Mouse (Mus musculus): Measurements from ENCODE around the gene Nckap5. TPM values are rescaled to one million over a fixed set of nuclear protein-coding genes. Genes with fewer than 3 reads are reported as not detected.

Gene Nckap5
- polyA plus RNA-seq, 1 experiment = not detected

- H3K4me3 ChIP-seq (ENCODE audit: insufficient read depth, poor library complexity, severe bottlenecking) = no peak overlapping the region
- no peaks in the 10 kb centered on the region for H3K79me3 ChIP-seq (ENCODE audit: low read depth)
- H3ac ChIP-seq (ENCODE audit: control insufficient read depth, insufficient read length, low read depth) = no peak overlapping the region
- no peak for TF ChIP-seq CTCF (IDR thresholded peaks at IDR 0.05; ENCODE audit: control insufficient read depth, insufficient read depth, insufficient read length)
- no peak for TF ChIP-seq MYOG (IDR thresholded peaks at IDR 0.05; ENCODE audit: control insufficient read depth, extremely low read depth, insufficient read length)
- TF ChIP-seq USF1 (IDR thresholded peaks at IDR 0.05; ENCODE audit: low read depth) = no peak
- no peak for TF ChIP-seq FOSL1 (IDR thresholded peaks at IDR 0.05; ENCODE audit: insufficient read depth, low read length, poor library complexity, severe bottlenecking)
- no peak for TF ChIP-seq MAX (IDR thresholded peaks at IDR 0.05)
- no peak for TF ChIP-seq MYOD1 (IDR thresholded peaks at IDR 0.05; ENCODE audit: control insufficient read depth, insufficient read length, low read depth)
- no peak for TF ChIP-seq CEBPB (IDR thresholded peaks at IDR 0.05; ENCODE audit: low read depth)
- H3K79me2 ChIP-seq (ENCODE audit: control insufficient read depth, insufficient read depth) = no peaks in the 10 kb centered on the region
- no peaks in the 10 kb centered on the region for H3K27me3 ChIP-seq (ENCODE audit: control insufficient read depth, insufficient read depth, insufficient read length)
- H3K36me3 ChIP-seq (ENCODE audit: control insufficient read depth, insufficient read depth) = no peaks in the 10 kb centered on the region
Observed at GRCm38 (mm10) chr1:126484664-126485087, 345.9 kb downstream of the Nckap5 start.

- TF ChIP-seq MAX (IDR thresholded peaks at IDR 0.05) (no peak), CTCF (IDR thresholded peaks at IDR 0.05; ENCODE audit: control insufficient read depth, insufficient read depth, insufficient read length) (no peak), FOSL1 (IDR thresholded peaks at IDR 0.05; ENCODE audit: insufficient read depth, low read length, poor library complexity, severe bottlenecking) (no peak), MYOD1 (IDR thresholded peaks at IDR 0.05; ENCODE audit: control insufficient read depth, insufficient read length, low read depth) (no peak), CEBPB (IDR thresholded peaks at IDR 0.05; ENCODE audit: low read depth) (no peak), MYOG (IDR thresholded peaks at IDR 0.05; ENCODE audit: control insufficient read depth, extremely low read depth, insufficient read length) (no peak), USF1 (IDR thresholded peaks at IDR 0.05; ENCODE audit: low read depth) (no peak)
- Histone ChIP-seq H3K79me2 (ENCODE audit: control insufficient read depth, insufficient read depth) (no peaks in the 10 kb centered on the region), H3K27me3 (ENCODE audit: control insufficient read depth, insufficient read depth, insufficient read length) (no peaks in the 10 kb centered on the region), H3K79me3 (ENCODE audit: low read depth) (no peaks in the 10 kb centered on the region), H3ac (ENCODE audit: control insufficient read depth, insufficient read length, low read depth) (no peak overlapping the region), H3K4me3 (ENCODE audit: insufficient read depth, poor library complexity, severe bottlenecking) (no peak overlapping the region), H3K36me3 (ENCODE audit: control insufficient read depth, insufficient read depth) (no peaks in the 10 kb centered on the region)
Observed at GRCm38 (mm10) chr1:126483665-126484064, 346.9 kb downstream of the Nckap5 start.

DNA sequence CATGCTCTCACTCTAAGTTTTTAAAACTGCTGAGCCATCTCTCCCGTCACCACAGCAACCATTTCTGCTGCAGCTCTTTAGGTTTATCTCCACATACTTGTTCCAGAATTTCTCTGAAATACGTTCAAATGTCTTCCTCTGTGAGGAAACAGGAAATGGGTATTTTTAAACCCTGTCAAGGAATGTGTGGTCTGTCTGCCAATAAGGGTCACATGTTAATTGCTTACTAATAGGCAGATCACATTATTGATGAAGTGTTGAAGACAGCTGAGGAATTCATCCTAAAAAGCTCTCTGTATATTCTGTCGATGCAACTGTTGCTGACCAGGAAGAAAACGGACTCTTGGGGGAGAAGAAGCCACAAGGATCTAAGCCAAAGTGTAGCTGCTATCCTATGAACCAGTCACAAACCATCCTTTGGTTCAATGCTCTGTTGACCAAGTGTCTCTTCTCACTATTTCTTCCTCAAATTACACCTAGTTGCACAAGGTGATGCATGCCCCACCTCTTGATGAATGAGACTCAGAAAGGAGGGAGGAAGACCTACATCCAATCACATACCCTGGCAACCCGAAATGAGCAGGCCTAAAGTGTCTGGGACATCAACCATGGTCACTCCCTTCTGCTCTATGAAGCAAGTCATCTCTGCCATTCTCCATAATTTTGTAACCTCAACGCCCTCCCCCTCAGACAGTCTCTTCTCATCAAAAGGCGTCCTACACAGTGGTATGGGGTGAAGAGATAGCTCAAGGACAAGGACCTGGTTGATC lies 349.0 kb downstream of the Nckap5 start:
- Histone ChIP-seq H3ac (ENCODE audit: control insufficient read depth, insufficient read length, low read depth) (no peak overlapping the region), H3K79me3 (ENCODE audit: low read depth) (no peaks in the 10 kb centered on the region), H3K4me3 (ENCODE audit: insufficient read depth, poor library complexity, severe bottlenecking) (no peak overlapping the region), H3K79me2 (ENCODE audit: control insufficient read depth, insufficient read depth) (no peaks in the 10 kb centered on the region), H3K27me3 (ENCODE audit: control insufficient read depth, insufficient read depth, insufficient read length) (no peaks in the 10 kb centered on the region), H3K36me3 (ENCODE audit: control insufficient read depth, insufficient read depth) (no peaks in the 10 kb centered on the region)
- TF ChIP-seq MAX (IDR thresholded peaks at IDR 0.05) (no peak), FOSL1 (IDR thresholded peaks at IDR 0.05; ENCODE audit: insufficient read depth, low read length, poor library complexity, severe bottlenecking) (no peak), USF1 (IDR thresholded peaks at IDR 0.05; ENCODE audit: low read depth) (no peak), CEBPB (IDR thresholded peaks at IDR 0.05; ENCODE audit: low read depth) (no peak), CTCF (IDR thresholded peaks at IDR 0.05; ENCODE audit: control insufficient read depth, insufficient read depth, insufficient read length) (no peak), MYOG (IDR thresholded peaks at IDR 0.05; ENCODE audit: control insufficient read depth, extremely low read depth, insufficient read length) (no peak), MYOD1 (IDR thresholded peaks at IDR 0.05; ENCODE audit: control insufficient read depth, insufficient read length, low read depth) (no peak)

DNA sequence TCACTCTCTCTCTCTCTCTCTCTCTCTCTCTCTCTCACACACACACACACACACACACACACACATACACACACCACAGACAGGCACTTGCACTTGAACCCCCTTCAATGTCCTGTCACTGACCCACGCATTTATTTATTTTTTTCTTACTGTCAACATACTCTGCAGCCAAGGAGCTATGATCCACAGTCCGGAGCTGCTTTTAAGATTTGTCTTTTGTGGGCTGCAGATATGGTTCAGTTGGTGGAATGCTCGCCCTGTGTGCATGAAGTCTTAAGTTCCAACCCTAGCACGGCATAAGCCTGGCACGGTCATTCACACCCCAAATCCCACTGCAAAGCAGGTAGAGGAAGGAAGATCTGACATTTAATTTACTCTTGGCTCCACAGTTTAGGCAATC lies 357.6 kb downstream of the Nckap5 start:
- no peak overlapping the region for H3ac ChIP-seq (ENCODE audit: control insufficient read depth, insufficient read length, low read depth)
- H3K27me3 ChIP-seq (ENCODE audit: control insufficient read depth, insufficient read depth, insufficient read length) = no peaks in the 10 kb centered on the region
- no peaks in the 10 kb centered on the region for H3K36me3 ChIP-seq (ENCODE audit: control insufficient read depth, insufficient read depth)
- TF ChIP-seq MAX (IDR thresholded peaks at IDR 0.05) = no peak
- TF ChIP-seq MYOD1 (IDR thresholded peaks at IDR 0.05; ENCODE audit: control insufficient read depth, insufficient read length, low read depth) = no peak
- no peak overlapping the region for H3K4me3 ChIP-seq (ENCODE audit: insufficient read depth, poor library complexity, severe bottlenecking)
- H3K79me2 ChIP-seq (ENCODE audit: control insufficient read depth, insufficient read depth) = no peaks in the 10 kb centered on the region
- H3K79me3 ChIP-seq (ENCODE audit: low read depth) = no peaks in the 10 kb centered on the region

- H3K36me3 ChIP-seq (ENCODE audit: control insufficient read depth, insufficient read depth) = no peaks in the 10 kb centered on the region
- H3K79me3 ChIP-seq (ENCODE audit: low read depth) = no peaks in the 10 kb centered on the region
- H3K79me2 ChIP-seq (ENCODE audit: control insufficient read depth, insufficient read depth) = no peaks in the 10 kb centered on the region
- H3ac ChIP-seq (ENCODE audit: control insufficient read depth, insufficient read length, low read depth) = no peak overlapping the region
- H3K4me3 ChIP-seq (ENCODE audit: insufficient read depth, poor library complexity, severe bottlenecking) = no peak overlapping the region
- TF ChIP-seq MYOG (IDR thresholded peaks at IDR 0.05; ENCODE audit: control insufficient read depth, extremely low read depth, insufficient read length) (no peak), USF1 (IDR thresholded peaks at IDR 0.05; ENCODE audit: low read depth) (no peak), FOSL1 (IDR thresholded peaks at IDR 0.05; ENCODE audit: insufficient read depth, low read length, poor library complexity, severe bottlenecking) (no peak), MAX (IDR thresholded peaks at IDR 0.05) (no peak), MYOD1 (IDR thresholded peaks at IDR 0.05; ENCODE audit: control insufficient read depth, insufficient read length, low read depth) (no peak), CEBPB (IDR thresholded peaks at IDR 0.05; ENCODE audit: low read depth) (no peak), CTCF (IDR thresholded peaks at IDR 0.05; ENCODE audit: control insufficient read depth, insufficient read depth, insufficient read length) (no peak)
- H3K27me3 ChIP-seq (ENCODE audit: control insufficient read depth, insufficient read depth, insufficient read length) = no peaks in the 10 kb centered on the region
Observed at GRCm38 (mm10) chr1:126471419-126471818, 359.2 kb downstream of the Nckap5 start.

DNA sequence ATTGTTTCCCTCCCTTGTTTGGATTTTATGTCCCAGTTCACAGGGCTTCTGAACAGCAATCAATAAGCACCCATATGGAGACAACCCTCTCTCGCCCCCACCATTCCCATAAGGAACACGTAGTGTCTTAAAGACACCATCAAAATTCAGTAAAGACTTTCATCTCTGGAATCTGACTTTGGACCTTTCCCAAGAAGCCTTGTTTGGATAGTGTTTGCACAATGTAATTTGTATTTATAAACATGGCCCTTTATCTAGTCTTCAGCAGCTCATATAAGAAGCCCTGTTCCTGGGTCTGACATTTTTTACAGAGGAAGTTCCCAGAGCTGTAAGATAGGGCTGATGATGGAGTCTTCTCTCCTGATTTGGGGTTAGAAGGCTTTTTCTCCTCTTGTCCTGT lies 359.7 kb downstream of the Nckap5 start:
- H3ac ChIP-seq (ENCODE audit: control insufficient read depth, insufficient read length, low read depth) = no peak overlapping the region

More for the DNA sequence above, 359.7 kb downstream of the Nckap5 start:
- H3K36me3 ChIP-seq (ENCODE audit: control insufficient read depth, insufficient read depth) = no peaks in the 10 kb centered on the region
- no peaks in the 10 kb centered on the region for H3K27me3 ChIP-seq (ENCODE audit: control insufficient read depth, insufficient read depth, insufficient read length)
- H3K79me3 ChIP-seq (ENCODE audit: low read depth) = no peaks in the 10 kb centered on the region
- H3K4me3 ChIP-seq (ENCODE audit: insufficient read depth, poor library complexity, severe bottlenecking) = no peak overlapping the region
- TF ChIP-seq MYOD1 (IDR thresholded peaks at IDR 0.05; ENCODE audit: control insufficient read depth, insufficient read length, low read depth) = no peak
- TF ChIP-seq USF1 (IDR thresholded peaks at IDR 0.05; ENCODE audit: low read depth) = no peak
- TF ChIP-seq MAX (IDR thresholded peaks at IDR 0.05) = no peak
- no peak for TF ChIP-seq FOSL1 (IDR thresholded peaks at IDR 0.05; ENCODE audit: insufficient read depth, low read length, poor library complexity, severe bottlenecking)
- TF ChIP-seq CTCF (IDR thresholded peaks at IDR 0.05; ENCODE audit: control insufficient read depth, insufficient read depth, insufficient read length) = no peak
- TF ChIP-seq MYOG (IDR thresholded peaks at IDR 0.05; ENCODE audit: control insufficient read depth, extremely low read depth, insufficient read length) = no peak
- TF ChIP-seq CEBPB (IDR thresholded peaks at IDR 0.05; ENCODE audit: low read depth) = no peak
- H3K79me2 ChIP-seq (ENCODE audit: control insufficient read depth, insufficient read depth) = no peaks in the 10 kb centered on the region

Data from C2C12 (cell line).